Mouse (Mus musculus): ENCODE measurements around the gene Id3. TPM values are rescaled to one million over a fixed set of nuclear protein-coding genes. Genes with fewer than 3 reads are reported as not detected.

The Id3 gene
- total and polyA plus RNA-seq, 3 experiments: 18.3 to 116 (median 85.5) TPM

GRCm38 (mm10) chr4:136176022-136176552 is 32.8 kb downstream of the Id3 start:
- H3K79me2 ChIP-seq (replicated peaks; ENCODE audit: control insufficient read depth, extremely low read depth, insufficient read depth, poor library complexity, severe bottlenecking): peaks cover 37% of the 10 kb centered on the region
- DNase-seq (ENCODE audit: extremely low read depth): no peak
- no peak for TF ChIP-seq ELF1 (IDR thresholded peaks at IDR 0.05; ENCODE audit: low read depth, low read length)
- no peak overlapping the region for H3K4me3 ChIP-seq (replicated peaks in 1 of 3; ENCODE audit: low read depth in 2 of 3, low read length in 2 of 3, poor library complexity in 1 of 3)
- peaks cover 0 to 4% of the 10 kb centered on the region in 2 experiments for H3K36me3 ChIP-seq (replicated peaks in 1 of 2; ENCODE audit: control insufficient read depth in 1 of 2, insufficient read depth in 1 of 2, low read length in 1 of 2)
- peak overlapping the region; percentile 84 for H3K27ac ChIP-seq (ENCODE audit: insufficient read depth, low read depth)
- dilution Hi-C loops (cut with MboI; ENCODE audit: extremely low pct_ligation_motif_present, extremely low pct_unique_long_range_greater_than_20kb, low sequenced_read_pairs): no loop called here
- in situ Hi-C loops (cut with MboI; ENCODE audit: low pct_ligation_motif_present, low pct_unique_long_range_greater_than_20kb, low sequenced_read_pairs): no loop called here
- peaks cover 27 to 71% of the 10 kb centered on the region in 2 experiments for H3K4me1 ChIP-seq (ENCODE audit: control insufficient read depth in 1 of 2, insufficient read depth in 2 of 2)
- no peak overlapping the region for H3K9ac ChIP-seq (ENCODE audit: insufficient read depth, low read depth)
- H3K4me2 ChIP-seq (ENCODE audit: insufficient read depth, low read depth, poor library complexity, severe bottlenecking): no peak overlapping the region
- no peaks in the 10 kb centered on the region for H3K27me3 ChIP-seq (replicated peaks)
- H3K9me3 ChIP-seq (replicated peaks; ENCODE audit: low read length): no peaks in the 10 kb centered on the region

GRCm38 (mm10) chr4:136177244-136177611 is 33.9 kb downstream of the Id3 start:
- Histone ChIP-seq H3K4me1 (ENCODE audit: control insufficient read depth in 1 of 2, insufficient read depth in 2 of 2) (peaks cover 27 to 77% of the 10 kb centered on the region in 2 experiments), H3K9me3 (replicated peaks; ENCODE audit: low read length) (no peaks in the 10 kb centered on the region), H3K27ac (ENCODE audit: insufficient read depth, low read depth) (peak overlapping the region; percentile 84), H3K79me2 (replicated peaks; ENCODE audit: control insufficient read depth, extremely low read depth, insufficient read depth, poor library complexity, severe bottlenecking) (peaks cover 37% of the 10 kb centered on the region), H3K4me2 (ENCODE audit: insufficient read depth, low read depth, poor library complexity, severe bottlenecking) (peak overlapping the region; percentile 93), H3K36me3 (replicated peaks in 1 of 2; ENCODE audit: control insufficient read depth in 1 of 2, insufficient read depth in 1 of 2, low read length in 1 of 2) (peaks cover 0 to 4% of the 10 kb centered on the region in 2 experiments), H3K9ac (ENCODE audit: insufficient read depth, low read depth) (no peak overlapping the region; the same call in 1 of the 2 replicates), H3K4me3 (replicated peaks in 1 of 3; ENCODE audit: low read depth in 2 of 3, low read length in 2 of 3, poor library complexity in 1 of 3) (peak overlapping the region in 1 of 3 experiments; percentile 10), H3K27me3 (replicated peaks) (no peaks in the 10 kb centered on the region)
- in situ Hi-C loops (cut with MboI; ENCODE audit: low pct_ligation_motif_present, low pct_unique_long_range_greater_than_20kb, low sequenced_read_pairs) (no loop called here), dilution Hi-C loops (cut with MboI; ENCODE audit: extremely low pct_ligation_motif_present, extremely low pct_unique_long_range_greater_than_20kb, low sequenced_read_pairs) (no loop called here)
- peak; percentile 71 for DNase-seq (ENCODE audit: extremely low read depth)
- no peak for TF ChIP-seq ZC3H11A (IDR thresholded peaks at IDR 0.05; ENCODE audit: low read depth, low read length)
- TF ChIP-seq NELFE (IDR thresholded peaks at IDR 0.05; ENCODE audit: low read depth, low read length): 0 out of 2 replicates have a peak, but pooled peaks have one; percentile 15
- TF ChIP-seq CHD2 (IDR thresholded peaks at IDR 0.05; ENCODE audit: low read length): no peak
- TF ChIP-seq MXI1 (IDR thresholded peaks at IDR 0.05; ENCODE audit: low read depth, low read length): 0 out of 2 replicates have a peak, but pooled peaks have one; percentile 16
- peak; percentile 76; the same call in 1 of the 2 replicates for TF ChIP-seq MAX (IDR thresholded peaks at IDR 0.05; ENCODE audit: low read length)
- TF ChIP-seq USF2 (conservative IDR thresholded peaks at IDR 0.05; ENCODE audit: low read depth, low read length): no peak
- no peak; the same call in 1 of the 2 replicates for TF ChIP-seq MAZ (IDR thresholded peaks at IDR 0.05; ENCODE audit: low read depth, low read length)
- TF ChIP-seq GABPA (IDR thresholded peaks at IDR 0.05; ENCODE audit: insufficient replicate concordance, low read depth, low read length): no peak
- TF ChIP-seq ETS1 (conservative IDR thresholded peaks at IDR 0.05; ENCODE audit: low read depth, low read length): peak; percentile 76
- 0 out of 2 replicates have a peak, but pooled peaks have one; percentile 22 for TF ChIP-seq ZMIZ1 (IDR thresholded peaks at IDR 0.05; ENCODE audit: low read depth, low read length)
- no peak; the same call in 1 of the 2 replicates for TF ChIP-seq SIN3A (IDR thresholded peaks at IDR 0.05; ENCODE audit: low read length)
- no peak for TF ChIP-seq USF1 (IDR thresholded peaks at IDR 0.05; ENCODE audit: low read depth, low read length)
- no peak for TF ChIP-seq CHD1 (IDR thresholded peaks at IDR 0.05; ENCODE audit: low read depth, low read length)
- no peak for TF ChIP-seq SMC3 (IDR thresholded peaks at IDR 0.05; ENCODE audit: low read depth, low read length)
- TF ChIP-seq PAX5 (IDR thresholded peaks at IDR 0.05; ENCODE audit: low read length): no peak
- TF ChIP-seq RCOR1 (conservative IDR thresholded peaks at IDR 0.05; ENCODE audit: low read depth, low read length): 0 out of 2 replicates have a peak, but pooled peaks have one; percentile 9
- TF ChIP-seq POLR2A (IDR thresholded peaks at IDR 0.05; ENCODE audit: low read depth, low read length): no peak
- TF ChIP-seq BHLHE40 (IDR thresholded peaks at IDR 0.05; ENCODE audit: low read depth, low read length): peak; percentile 51
- TF ChIP-seq JUN (IDR thresholded peaks at IDR 0.05; ENCODE audit: insufficient read depth, low read depth, low read length): no peak
- TF ChIP-seq KAT2A (IDR thresholded peaks at IDR 0.05; ENCODE audit: insufficient replicate concordance, low read length): 0 out of 2 replicates have a peak, but pooled peaks have one; percentile 23
- TF ChIP-seq ZKSCAN1 (IDR thresholded peaks at IDR 0.05; ENCODE audit: borderline replicate concordance, low read depth, low read length): peak; percentile 84
- TF ChIP-seq TBP (conservative IDR thresholded peaks at IDR 0.05; ENCODE audit: low read depth, low read length): no peak
- TF ChIP-seq TCF12 (IDR thresholded peaks at IDR 0.05; ENCODE audit: low read depth, low read length): peak; percentile 97
- 0 out of 2 replicates have a peak, but pooled peaks have one; percentile 10 for TF ChIP-seq MAFK (IDR thresholded peaks at IDR 0.05; ENCODE audit: insufficient replicate concordance, low read length)
- no peak for TF ChIP-seq CTCF (conservative IDR thresholded peaks at IDR 0.05 in 1 of 2, IDR thresholded peaks at IDR 0.05 in 1 of 2; ENCODE audit: low read depth in 2 of 2, low read length in 2 of 2)
- TF ChIP-seq JUND (conservative IDR thresholded peaks at IDR 0.05; ENCODE audit: low read depth, low read length): no peak
- no peak; the same call in 1 of the 2 replicates for TF ChIP-seq RAD21 (IDR thresholded peaks at IDR 0.05; ENCODE audit: low read depth, low read length)
- TF ChIP-seq IRF4 (IDR thresholded peaks at IDR 0.05; ENCODE audit: low read depth, low read length): no peak
- no peak for TF ChIP-seq E2F4 (IDR thresholded peaks at IDR 0.05; ENCODE audit: insufficient replicate concordance, low read depth, low read length)
- peak; percentile 49; the same call in 1 of the 2 replicates for TF ChIP-seq MEF2A (IDR thresholded peaks at IDR 0.05; ENCODE audit: borderline replicate concordance, low read depth, low read length)
- TF ChIP-seq NRF1 (IDR thresholded peaks at IDR 0.05; ENCODE audit: low read depth, low read length): 0 out of 2 replicates have a peak, but pooled peaks have one; percentile 1

Measured in CH12.LX (cell line).